Mouse (Mus musculus) midbrain, embryonic 10.5 days (tissue): ENCODE results near the gene Stpg3. TPM values are rescaled to one million over a fixed set of nuclear protein-coding genes. Genes with fewer than 3 reads are reported as not detected.
A peak's percentile ranks its signal among the peaks of the same experiment; 100 is the strongest.

ENCODE experiments used
- DNase-seq: peaks from one replicate; pipeline ENCODE4 v3.0.0-alpha.2; 2017; ENCODE audit warnings: low spot score
- H3K27ac ChIP-seq: fragments of 300-500 bp; sonication (generic); replicated peaks from 2 replicates; pipeline ENCODE4 v1.5.1; 2016; ENCODE audit warnings: mild to moderate bottlenecking
- H3K27me3 ChIP-seq: fragments of 300-500 bp; sonication (generic); 2 replicates; pipeline ENCODE4 v1.6.1; 2016; ENCODE audit warnings: low read depth, mild to moderate bottlenecking; ENCODE audit not compliant: poor library complexity, severe bottlenecking
- H3K36me3 ChIP-seq: fragments of 300-500 bp; sonication (generic); 2 replicates; pipeline ENCODE4 v1.6.1; 2016; ENCODE audit warnings: mild to moderate bottlenecking, moderate library complexity
- H3K4me1 ChIP-seq: fragments of 300-500 bp; sonication (generic); 2 replicates; pipeline ENCODE4 v1.6.1; 2016
- H3K4me3 ChIP-seq: fragments of 300-500 bp; sonication (generic); 2 replicates; pipeline ENCODE4 v1.5.1; 2016; ENCODE audit warnings: mild to moderate bottlenecking, moderate library complexity
- H3K9me3 ChIP-seq: fragments of 300-500 bp; sonication (generic); replicated peaks from 2 replicates; pipeline ENCODE4 v1.6.1; 2016; ENCODE audit warnings: mild to moderate bottlenecking
- WGBS: fragments of 180-500 bp; shearing (Covaris S2); methylation state at CpG from one replicate; pipeline ENCODE4 v1.1.7; 2016; 5-methylcytosine and 5-hydroxymethylcytosine counted together
- polyA plus RNA-seq: library from polyadenylated mRNA; unstranded; fragments of >200 nt; fragmentation: Nextera tagmentation; extraction: Ambion mirVana; gene quantifications from 2 replicates; pipeline ENCODE4 v1.2.1, GENCODE M21; 2016

The Stpg3 gene
- polyA plus RNA-seq, 1 experiment from 2014 or later: not detected

DNA sequence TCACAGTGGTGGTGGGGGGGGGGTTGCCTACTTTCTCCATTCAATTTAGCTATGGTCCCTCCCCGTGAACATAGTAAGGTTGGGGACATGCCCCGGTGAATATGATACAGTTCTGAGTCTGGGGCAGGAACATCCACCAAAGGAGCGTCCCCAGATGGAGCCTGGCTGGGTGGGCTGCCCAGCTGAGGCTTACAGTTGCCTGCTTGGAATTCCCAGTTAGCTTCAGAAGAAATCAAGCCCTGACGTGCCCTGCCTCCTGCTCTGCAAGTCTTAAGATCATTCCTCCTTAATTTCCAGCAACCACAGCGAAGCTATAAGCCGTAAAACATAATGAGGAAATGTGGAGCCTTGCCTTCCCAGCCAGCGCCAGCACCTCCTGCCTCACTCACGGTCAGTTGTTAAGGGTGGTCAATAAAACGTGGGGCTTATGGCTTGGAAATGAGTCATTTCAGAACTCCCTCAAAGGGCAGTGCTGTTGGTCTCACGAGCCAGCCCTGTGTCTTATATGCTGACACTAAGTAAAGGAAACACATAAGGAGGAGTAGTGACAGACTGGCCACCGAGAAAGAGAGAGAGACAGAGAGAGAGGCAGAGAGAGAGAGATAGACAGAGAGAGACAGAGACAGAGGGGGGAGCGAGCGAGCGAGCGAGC, 34.7 kb downstream of the Stpg3 start:
- Histone ChIP-seq H3K4me1 (peaks cover 89% of the 10 kb centered on the region), H3K36me3 (peaks cover 18% of the 10 kb centered on the region), H3K4me3 (peak overlapping the region; percentile 90), H3K9me3 (no peaks in the 10 kb centered on the region), H3K27me3 (peaks cover 44% of the 10 kb centered on the region), H3K27ac (peak overlapping the region; percentile 96)
- no peak for DNase-seq
- WGBS: 49% methylated on average over 15 of the region's 15 CpGs

DNA sequence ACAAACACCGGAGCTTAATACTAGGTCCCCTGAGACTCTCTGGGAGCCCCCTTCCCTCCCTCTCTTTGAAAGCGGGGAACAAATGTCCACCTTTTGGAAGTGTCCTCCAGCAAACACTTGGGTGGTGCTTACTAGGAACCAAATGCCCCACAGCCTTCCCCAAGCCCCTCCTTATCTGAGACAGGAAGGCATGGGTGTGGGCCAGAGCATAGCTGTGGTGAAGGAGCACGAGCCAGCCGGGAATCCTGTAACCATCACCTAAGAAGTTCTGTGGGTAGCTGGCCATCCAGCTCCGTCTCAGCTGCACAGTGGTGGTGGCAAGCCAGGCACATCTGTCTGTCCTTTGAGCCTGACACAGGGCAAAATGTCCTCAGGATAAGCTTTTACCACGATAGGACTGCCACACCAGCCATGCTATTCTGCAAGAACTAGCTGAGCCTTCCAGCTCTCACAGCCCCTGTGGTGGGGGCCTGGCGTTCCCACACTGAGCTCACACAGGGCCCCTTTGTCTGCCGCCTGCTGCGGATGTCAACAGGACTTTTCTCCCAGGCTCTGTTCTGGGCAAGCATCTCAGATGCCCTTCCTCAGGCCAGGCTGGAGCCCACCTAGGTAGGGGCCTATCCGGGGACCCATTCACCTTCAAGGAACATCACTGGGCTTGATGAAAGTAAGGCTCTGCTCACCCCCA, 36.0 kb downstream of the Stpg3 start:
- Histone ChIP-seq H3K4me3 (peak overlapping the region; percentile 90), H3K27ac (peak overlapping the region; percentile 96), H3K27me3 (peaks cover 44% of the 10 kb centered on the region), H3K4me1 (peaks cover 88% of the 10 kb centered on the region), H3K9me3 (no peaks in the 10 kb centered on the region), H3K36me3 (peaks cover 5% of the 10 kb centered on the region)
- peak; percentile 38 for DNase-seq
- 27% methylated on average over 10 of the region's 10 CpGs for WGBS

DNA sequence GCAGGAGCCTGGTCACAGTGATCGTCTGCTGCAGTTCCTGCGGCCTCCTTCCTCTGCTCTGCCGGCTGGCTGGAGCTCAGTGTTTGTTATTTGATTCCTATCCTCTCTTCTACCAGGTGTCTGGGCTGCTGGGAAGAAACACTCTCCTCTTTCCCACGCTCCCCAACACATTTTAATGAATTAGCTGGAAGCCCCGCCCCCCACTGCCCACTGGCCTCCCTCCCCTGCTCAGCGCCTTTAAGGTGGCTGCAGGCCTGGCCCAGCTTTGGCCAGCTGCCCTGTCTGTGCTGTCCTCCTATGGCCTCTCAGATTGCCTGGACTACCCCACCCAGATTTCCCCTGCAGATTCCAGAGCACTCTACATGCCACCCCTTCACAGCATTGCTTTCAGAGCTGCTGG, 36.8 kb downstream of the Stpg3 start:
- 0% methylated on average over 6 of the region's 6 CpGs for WGBS
- peak; percentile 76 for DNase-seq

DNA sequence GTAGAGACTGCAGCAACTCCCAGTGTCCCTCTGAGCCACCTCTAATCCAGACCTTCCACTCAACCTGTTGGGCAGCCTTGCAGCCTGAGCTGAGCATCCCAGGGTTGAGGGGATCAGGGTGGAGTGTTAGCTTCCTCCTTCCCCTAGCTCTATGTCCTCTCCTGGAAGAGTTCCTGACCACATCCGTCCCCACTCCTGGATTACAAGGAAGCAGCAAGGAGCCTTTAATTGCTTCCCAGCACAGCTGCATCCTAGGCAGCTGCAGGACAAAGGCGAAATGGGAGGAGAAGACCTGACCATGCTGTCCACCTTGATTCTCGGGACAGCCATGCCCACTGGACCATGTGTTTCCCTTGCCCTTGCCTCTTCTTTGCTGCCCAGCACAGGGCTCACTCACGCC, 37.4 kb downstream of the Stpg3 start:
- Histone ChIP-seq H3K4me3 (peak overlapping the region; percentile 90), H3K4me1 (peaks cover 90% of the 10 kb centered on the region), H3K27me3 (peaks cover 44% of the 10 kb centered on the region), H3K9me3 (no peaks in the 10 kb centered on the region), H3K27ac (peak overlapping the region; percentile 96), H3K36me3 (no peaks in the 10 kb centered on the region)
- 29% methylated on average over 4 of the region's 4 CpGs for WGBS
- DNase-seq: no peak

More for the DNA sequence above, 36.8 kb downstream of the Stpg3 start:
- H3K27me3 ChIP-seq: peaks cover 44% of the 10 kb centered on the region
- H3K36me3 ChIP-seq: no peaks in the 10 kb centered on the region
- H3K4me1 ChIP-seq: peaks cover 88% of the 10 kb centered on the region
- H3K27ac ChIP-seq: peak overlapping the region; percentile 96
- H3K4me3 ChIP-seq: peak overlapping the region; percentile 90
- H3K9me3 ChIP-seq: no peaks in the 10 kb centered on the region

DNA sequence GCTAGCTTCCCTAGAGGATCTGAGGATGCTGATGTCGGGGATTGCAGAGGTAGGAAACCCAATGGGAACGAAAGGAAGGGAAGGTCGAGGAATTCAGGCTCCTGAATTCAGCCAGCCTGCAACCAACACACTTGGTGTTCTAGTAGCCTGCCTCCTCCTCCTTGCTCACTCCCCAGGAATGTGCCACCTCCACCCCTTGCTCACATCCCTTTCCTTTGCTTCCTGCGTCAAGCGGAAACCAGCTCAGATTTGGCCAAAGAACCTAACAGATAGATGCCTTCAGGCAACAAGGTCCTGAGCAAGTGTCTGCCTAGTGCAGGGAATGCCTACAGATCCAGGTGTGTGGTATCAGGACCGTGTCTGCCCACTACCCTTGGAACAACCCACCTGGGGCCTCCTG, 37.9 kb downstream of the Stpg3 start:
- WGBS: 63% methylated on average over 6 of the region's 6 CpGs
- Histone ChIP-seq H3K4me1 (peaks cover 95% of the 10 kb centered on the region), H3K9me3 (no peaks in the 10 kb centered on the region), H3K36me3 (no peaks in the 10 kb centered on the region), H3K4me3 (peak overlapping the region; percentile 90), H3K27me3 (peaks cover 44% of the 10 kb centered on the region), H3K27ac (peak overlapping the region; percentile 96)
- no peak for DNase-seq

DNA sequence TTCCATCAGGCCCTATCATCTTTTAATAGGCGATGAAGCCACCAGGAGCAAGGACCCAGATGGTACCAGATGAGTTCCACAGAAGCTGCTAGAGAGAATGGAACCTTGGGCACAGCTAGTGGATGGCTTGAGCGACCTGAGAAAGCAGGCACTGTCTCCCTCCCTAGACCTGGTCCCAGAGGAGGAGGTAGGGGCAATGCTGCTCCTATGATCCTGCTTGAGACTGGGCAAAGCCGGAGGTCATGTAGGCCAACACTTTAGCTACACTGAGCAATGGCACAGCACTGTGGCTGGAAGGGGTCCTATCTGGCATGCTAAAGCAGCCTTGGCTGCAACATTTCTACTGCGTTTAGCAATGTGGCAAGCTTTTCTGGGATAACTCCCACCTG, 38.8 kb downstream of the Stpg3 start:
- Histone ChIP-seq H3K27me3 (peaks cover 44% of the 10 kb centered on the region), H3K36me3 (no peaks in the 10 kb centered on the region), H3K4me3 (0 out of 2 replicates have a peak overlapping the region, but pooled peaks have one; percentile 16), H3K27ac (peak overlapping the region; percentile 96), H3K4me1 (peaks cover 97% of the 10 kb centered on the region), H3K9me3 (no peaks in the 10 kb centered on the region)
- 81% methylated on average over 4 of the region's 4 CpGs for WGBS
- no peak for DNase-seq

DNA sequence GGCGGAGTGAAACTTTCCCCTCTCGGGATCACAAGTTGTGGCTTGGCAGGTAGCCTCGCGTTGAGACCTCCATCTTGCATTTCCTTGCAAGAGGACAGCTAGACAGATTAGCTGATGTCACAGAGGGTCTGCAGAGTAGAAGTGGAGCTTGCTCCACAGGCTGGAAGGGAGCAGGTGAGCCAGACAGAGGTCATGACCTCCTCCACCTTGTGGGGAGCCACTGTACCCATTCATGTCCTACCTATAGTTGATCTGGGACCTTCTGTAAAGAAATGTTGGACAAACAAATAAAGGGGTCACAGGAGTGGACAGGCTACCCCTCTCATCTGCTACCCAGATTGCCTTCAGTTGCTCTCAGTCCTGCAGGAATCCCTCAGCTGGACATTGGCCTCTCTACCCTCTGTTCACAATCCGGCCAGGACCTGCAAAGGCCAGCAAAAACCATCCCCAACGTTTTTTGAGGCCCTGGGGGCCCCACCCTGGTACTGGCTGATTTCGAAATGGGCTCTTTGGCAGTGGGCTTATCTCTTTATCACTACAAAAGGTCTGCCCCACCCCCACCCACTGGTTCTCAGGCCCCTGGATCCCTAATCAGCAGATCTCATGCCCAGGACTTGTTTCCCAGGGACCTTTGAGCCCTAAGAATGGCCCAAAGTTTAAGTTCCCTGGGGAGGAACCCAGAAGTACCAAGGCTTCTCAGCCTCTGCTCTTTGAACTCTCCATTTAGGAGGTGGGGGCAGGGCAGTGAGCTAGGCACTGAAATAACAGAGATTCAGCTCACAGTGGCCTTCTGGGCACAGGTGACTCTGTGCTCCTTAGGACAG, 39.4 kb downstream of the Stpg3 start:
- Histone ChIP-seq H3K27ac (peak overlapping the region; percentile 96), H3K9me3 (no peaks in the 10 kb centered on the region), H3K4me3 (peak overlapping the region; percentile 21), H3K27me3 (peaks cover 42% of the 10 kb centered on the region), H3K36me3 (no peaks in the 10 kb centered on the region), H3K4me1 (peaks cover 98% of the 10 kb centered on the region)
- DNase-seq: no peak
- WGBS: 51% methylated on average over 7 of the region's 7 CpGs

DNA sequence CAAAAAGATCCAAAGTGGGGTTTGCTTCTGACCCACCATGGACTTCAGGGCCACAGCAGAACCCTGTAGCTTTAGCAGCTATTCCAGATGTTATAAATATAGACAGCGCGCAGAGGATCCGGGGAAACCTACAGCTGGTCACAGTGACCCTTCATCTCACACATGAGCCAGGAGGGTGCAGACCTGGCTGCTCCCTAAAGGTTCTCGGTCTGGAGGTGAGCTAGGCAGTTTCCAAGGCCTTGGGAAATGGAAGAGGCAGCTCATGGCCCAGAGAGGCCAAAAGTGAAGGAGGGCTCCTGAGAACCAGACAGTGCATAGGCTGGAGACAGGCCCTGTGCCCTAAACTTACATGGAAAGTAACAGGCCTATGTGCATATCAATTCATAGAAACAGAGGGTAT, 40.6 kb downstream of the Stpg3 start:
- H3K4me1 ChIP-seq: peaks cover 98% of the 10 kb centered on the region
- peaks cover 31% of the 10 kb centered on the region for H3K27me3 ChIP-seq
- peak overlapping the region; percentile 96 for H3K27ac ChIP-seq
- no peak for DNase-seq
- H3K36me3 ChIP-seq: no peaks in the 10 kb centered on the region
- no peak overlapping the region for H3K4me3 ChIP-seq
- H3K9me3 ChIP-seq: no peaks in the 10 kb centered on the region
- WGBS: 98% methylated on average over 4 of the region's 4 CpGs

DNA sequence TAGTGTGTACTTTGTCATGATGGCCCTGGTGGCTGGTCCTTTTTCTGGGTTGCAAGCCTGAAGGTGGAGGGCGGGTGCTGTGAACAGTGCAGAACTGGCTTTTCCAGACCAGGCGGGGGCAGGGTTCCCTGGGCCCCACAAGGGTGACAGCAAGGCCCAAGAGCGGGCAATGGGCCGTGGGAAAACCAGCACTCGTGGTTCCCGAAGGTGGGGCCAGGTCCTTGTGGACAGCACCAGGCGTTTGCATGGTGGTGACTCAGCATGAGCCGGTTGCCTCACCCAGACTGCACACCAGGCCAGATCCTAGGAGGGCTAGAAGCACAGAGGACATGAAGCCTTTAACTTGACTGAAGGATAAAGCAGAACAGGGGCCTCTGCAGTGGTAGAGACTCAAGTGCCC, 41.8 kb downstream of the Stpg3 start:
- DNase-seq: no peak
- peaks cover 19% of the 10 kb centered on the region; the same call in 1 of the 2 replicates for H3K27me3 ChIP-seq
- peaks cover 98% of the 10 kb centered on the region for H3K4me1 ChIP-seq

DNA sequence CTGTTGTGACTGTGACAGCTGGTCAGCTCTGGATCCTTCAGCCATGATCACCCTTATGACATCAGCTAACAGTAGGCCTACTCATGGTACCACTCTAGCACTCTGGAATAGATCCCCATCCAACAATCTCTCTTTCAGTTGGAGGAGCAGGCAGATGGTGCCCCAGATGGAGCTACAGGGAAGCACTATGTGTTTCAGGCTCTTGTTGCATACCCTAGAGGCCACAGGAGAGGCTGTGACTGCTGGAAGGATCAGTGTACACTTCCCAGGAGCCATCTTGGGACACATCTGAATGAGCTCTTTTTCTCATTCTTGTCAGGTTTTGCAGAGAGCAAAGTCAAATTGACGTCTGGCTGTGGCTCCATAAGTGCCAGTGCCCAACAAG, 42.7 kb downstream of the Stpg3 start:
- Histone ChIP-seq H3K27ac (peak overlapping the region; percentile 98), H3K27me3 (peaks cover 16% of the 10 kb centered on the region; the same call in 1 of the 2 replicates), H3K4me1 (peaks cover 98% of the 10 kb centered on the region), H3K4me3 (no peak overlapping the region), H3K36me3 (no peaks in the 10 kb centered on the region), H3K9me3 (no peaks in the 10 kb centered on the region)
- 70% methylated on average over 1 of the region's 1 CpGs for WGBS
- no peak for DNase-seq

More for the DNA sequence above, 41.8 kb downstream of the Stpg3 start:
- Histone ChIP-seq H3K36me3 (no peaks in the 10 kb centered on the region), H3K9me3 (no peaks in the 10 kb centered on the region), H3K27ac (peak overlapping the region; percentile 98), H3K4me3 (no peak overlapping the region)
- WGBS: 77% methylated on average over 8 of the region's 8 CpGs

DNA sequence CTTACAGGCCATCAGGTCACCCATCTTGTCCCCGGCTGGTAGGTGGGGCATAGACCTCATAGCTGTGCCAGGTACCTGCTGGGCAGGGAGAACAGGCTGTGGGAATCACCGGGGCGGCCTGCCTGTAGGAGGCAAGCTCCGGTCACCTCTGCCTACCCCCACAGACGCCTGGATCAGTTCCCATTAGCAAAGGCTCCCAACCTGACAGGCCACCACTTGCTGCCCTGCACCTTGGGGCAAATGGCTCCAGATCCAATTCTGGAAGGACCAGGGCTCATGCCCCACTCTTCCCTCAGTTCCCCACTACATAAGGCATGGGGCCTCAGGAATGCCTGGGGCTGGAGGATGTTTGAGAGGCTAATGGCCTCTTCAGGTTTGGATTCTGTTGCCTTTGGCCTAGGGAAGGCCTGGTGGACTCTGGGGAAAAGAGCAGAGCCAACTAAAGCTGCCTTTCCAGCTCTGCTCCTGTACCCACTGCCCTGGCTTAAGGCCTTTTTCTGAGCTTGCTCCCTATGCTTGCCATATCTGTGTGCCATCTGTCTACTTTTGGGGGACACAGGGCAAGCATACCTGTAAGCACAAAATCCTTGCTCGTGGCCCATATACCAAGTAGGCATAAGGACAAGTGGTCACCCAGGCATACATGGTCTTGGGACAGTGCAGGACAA, 43.2 kb downstream of the Stpg3 start:
- H3K9me3 ChIP-seq: no peaks in the 10 kb centered on the region
- no peak overlapping the region for H3K4me3 ChIP-seq
- peaks cover 12% of the 10 kb centered on the region; the same call in 1 of the 2 replicates for H3K27me3 ChIP-seq
- 85% methylated on average over 6 of the region's 6 CpGs for WGBS
- H3K36me3 ChIP-seq: no peaks in the 10 kb centered on the region
- peak overlapping the region; percentile 98 for H3K27ac ChIP-seq
- no peak for DNase-seq
- H3K4me1 ChIP-seq: peaks cover 96% of the 10 kb centered on the region
